Mouse (Mus musculus) limb, embryonic 14.5 days (tissue): ENCODE data around the gene Plxna4. TPM values are rescaled to one million over a fixed set of nuclear protein-coding genes. Genes with fewer than 3 reads are reported as not detected.

Experiments
- ATAC-seq: fragments of 200-750 bp; cut with Nextera tagmentation; 2 replicates; pipeline ENCODE4 v1.8.0; 2017; ENCODE audit warnings: low read depth, moderate number of reproducible peaks, moderate TSS enrichment; ENCODE audit not compliant: low FRiP score
- DNase-seq: peaks from one replicate; pipeline ENCODE4 v3.0.0-alpha.2; 2015; ENCODE audit warnings: low spot score
- H3K27ac ChIP-seq: fragments of 300-500 bp; sonication (generic); replicated peaks from 2 replicates; pipeline ENCODE4 v1.5.1; 2014; ENCODE audit warnings: low read depth, mild to moderate bottlenecking, low read length, moderate library complexity, mixed read lengths
- H3K27me3 ChIP-seq: fragments of 300-500 bp; sonication (generic); 2 replicates; pipeline ENCODE4 v1.6.1; 2014; ENCODE audit warnings: low read length, mixed read lengths; ENCODE audit not compliant: control insufficient read depth, insufficient read depth
- H3K36me3 ChIP-seq: fragments of 300-500 bp; sonication (generic); 2 replicates; pipeline ENCODE4 v1.6.1; 2014; ENCODE audit warnings: mild to moderate bottlenecking, low read length, moderate library complexity, mixed read lengths; ENCODE audit not compliant: control insufficient read depth, insufficient read depth
- H3K4me1 ChIP-seq: fragments of 300-500 bp; sonication (generic); 2 replicates; pipeline ENCODE4 v1.6.1; 2014; ENCODE audit warnings: antibody characterized with exemption, low read length, mixed read lengths; ENCODE audit not compliant: control insufficient read depth, insufficient read depth
- H3K4me2 ChIP-seq: fragments of 300-500 bp; sonication (generic); replicated peaks from 2 replicates; pipeline ENCODE4 v1.6.1; 2014; ENCODE audit warnings: low read depth, mild to moderate bottlenecking, low read length, moderate library complexity; ENCODE audit not compliant: severe bottlenecking
- H3K4me3 ChIP-seq: fragments of 300-500 bp; sonication (generic); replicated peaks from 2 replicates; pipeline ENCODE4 v1.5.1; 2014; ENCODE audit warnings: low read length
- H3K9ac ChIP-seq: fragments of 300-500 bp; sonication (generic); 2 replicates; pipeline ENCODE4 v1.6.1; 2014; ENCODE audit warnings: mild to moderate bottlenecking, low read depth, low read length, moderate library complexity; ENCODE audit not compliant: severe bottlenecking
- H3K9me3 ChIP-seq: fragments of 300-500 bp; sonication (generic); 2 replicates; pipeline ENCODE4 v1.6.1; 2016; ENCODE audit warnings: low read length; ENCODE audit not compliant: control insufficient read depth
- POLR2A ChIP-seq: fragments of 200-500 bp; IDR thresholded peaks from 2 replicates; pipeline ENCODE4 v1.8.0; 2012; ENCODE audit warnings: inconsistent platforms, mild to moderate bottlenecking, moderate library complexity, borderline replicate concordance; ENCODE audit not compliant: insufficient read depth, insufficient read length; ENCODE audit errors: extremely low read depth
- WGBS: fragments of 180-500 bp; shearing (Covaris S2); extraction: QIAGEN DNeasy Blood & Tissue Kit; methylation state at CpG from one replicate; pipeline ENCODE4 v1.1.7; 2014; 5-methylcytosine and 5-hydroxymethylcytosine counted together
- polyA plus RNA-seq, 2 experiments: library from polyadenylated mRNA; depleted of rRNA in 1 of 2; stranded (reverse) in 1 of 2; unstranded in 1 of 2; fragments of >200 nt; fragmentation: Nextera tagmentation in 1 of 2; extraction: Ambion mirVana in 1 of 2; gene quantifications; 2 replicates each; pipeline versions ENCODE4 v1.2.1 to v1.2.3; 2012 to 2014

The Plxna4 gene
- polyA plus RNA-seq, 2 experiments = 4.4 to 6.4 TPM

DNA sequence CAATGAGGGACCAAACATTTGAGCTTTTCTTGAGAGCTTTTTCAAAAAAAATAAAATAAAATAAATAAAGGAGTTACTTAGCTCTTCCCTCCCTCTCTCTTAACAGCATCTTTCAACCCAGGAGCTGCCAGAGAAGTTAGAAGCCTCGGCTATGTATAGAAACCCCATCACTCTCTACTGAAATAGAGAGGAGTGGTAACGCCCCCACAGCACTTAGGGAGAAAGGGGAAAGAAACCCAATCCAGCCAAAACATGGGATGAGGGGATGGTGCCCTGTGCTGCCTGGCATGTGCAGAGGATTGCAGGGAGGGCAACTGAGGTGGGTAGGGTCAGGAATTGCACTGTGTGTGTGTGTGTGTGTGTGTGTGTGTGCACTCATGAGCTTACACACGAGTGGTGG lies 228.3 kb downstream of the Plxna4 start:
- Histone ChIP-seq H3K4me1 (peaks cover 29% of the 10 kb centered on the region), H3K9ac (no peak overlapping the region), H3K9me3 (no peaks in the 10 kb centered on the region), H3K36me3 (no peaks in the 10 kb centered on the region), H3K27me3 (no peaks in the 10 kb centered on the region), H3K4me3 (no peak overlapping the region), H3K4me2 (no peak overlapping the region), H3K27ac (no peak overlapping the region)
- no peak for TF ChIP-seq POLR2A
- ATAC-seq (no peak), DNase-seq (no peak)
- WGBS = 23% methylated on average over 3 of the region's 3 CpGs

GRCm38 (mm10) chr6:32357497-32357896 lies 230.5 kb downstream of the Plxna4 start:
- TF ChIP-seq POLR2A = no peak
- no peak overlapping the region for H3K9ac ChIP-seq
- peaks cover 12% of the 10 kb centered on the region for H3K4me1 ChIP-seq
- no peak for ATAC-seq
- H3K4me2 ChIP-seq = no peak overlapping the region
- H3K27me3 ChIP-seq = no peaks in the 10 kb centered on the region
- DNase-seq = no peak
- no peaks in the 10 kb centered on the region for H3K36me3 ChIP-seq
- no peaks in the 10 kb centered on the region for H3K9me3 ChIP-seq
- WGBS = 73% methylated on average over 5 of the region's 5 CpGs
- no peak overlapping the region for H3K4me3 ChIP-seq
- no peak overlapping the region for H3K27ac ChIP-seq

GRCm38 (mm10) chr6:32355559-32355958 lies 232.4 kb downstream of the Plxna4 start:
- Histone ChIP-seq H3K36me3 (no peaks in the 10 kb centered on the region), H3K4me1 (peaks cover 8% of the 10 kb centered on the region), H3K27ac (no peak overlapping the region), H3K27me3 (no peaks in the 10 kb centered on the region), H3K9me3 (no peaks in the 10 kb centered on the region), H3K9ac (no peak overlapping the region), H3K4me3 (no peak overlapping the region), H3K4me2 (no peak overlapping the region)
- WGBS = 59% methylated on average over 4 of the region's 4 CpGs
- ATAC-seq = no peak
- DNase-seq = no peak
- TF ChIP-seq POLR2A = no peak

DNA sequence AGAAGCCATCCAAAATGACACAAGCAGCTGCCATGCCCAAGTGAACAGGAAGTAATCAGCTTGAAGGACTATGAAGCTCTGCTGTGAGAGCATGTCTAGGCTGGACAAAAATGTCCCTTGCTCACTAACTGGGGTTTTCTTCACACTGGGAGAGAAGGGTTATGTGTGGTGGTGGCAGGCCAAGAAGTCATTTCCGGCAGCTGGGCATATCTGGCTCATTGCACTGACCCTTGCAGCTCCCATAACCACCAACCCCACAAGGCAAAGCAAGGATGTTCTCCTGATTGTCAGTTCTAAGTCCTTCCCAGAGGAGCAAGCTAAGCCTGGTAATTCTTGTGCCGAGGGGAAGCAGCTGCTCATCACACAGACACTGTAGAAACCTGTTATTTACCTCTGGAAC lies 239.0 kb downstream of the Plxna4 start:
- H3K27me3 ChIP-seq = no peaks in the 10 kb centered on the region
- H3K27ac ChIP-seq = no peak overlapping the region
- H3K4me2 ChIP-seq = no peak overlapping the region
- H3K9ac ChIP-seq = no peak overlapping the region
- no peak for TF ChIP-seq POLR2A
- DNase-seq (no peak), ATAC-seq (no peak)
- H3K36me3 ChIP-seq = no peaks in the 10 kb centered on the region
- no peak overlapping the region for H3K4me3 ChIP-seq
- WGBS = 59% methylated on average over 2 of the region's 2 CpGs
- H3K4me1 ChIP-seq = peaks cover 3% of the 10 kb centered on the region; the same call in 1 of the 2 replicates
- H3K9me3 ChIP-seq = no peaks in the 10 kb centered on the region

GRCm38 (mm10) chr6:32348126-32348525 lies 239.9 kb downstream of the Plxna4 start:
- H3K4me3 ChIP-seq = no peak overlapping the region
- no peak for DNase-seq
- no peak overlapping the region for H3K4me2 ChIP-seq
- no peak for TF ChIP-seq POLR2A
- H3K9ac ChIP-seq = no peak overlapping the region
- H3K27me3 ChIP-seq = no peaks in the 10 kb centered on the region
- no peaks in the 10 kb centered on the region for H3K9me3 ChIP-seq
- H3K27ac ChIP-seq = no peak overlapping the region
- ATAC-seq = no peak
- H3K36me3 ChIP-seq = no peaks in the 10 kb centered on the region
- peaks cover 3% of the 10 kb centered on the region; the same call in 1 of the 2 replicates for H3K4me1 ChIP-seq
- 51% methylated on average over 6 of the region's 6 CpGs for WGBS

- no peak for ATAC-seq
Measured at GRCm38 (mm10) chr6:32346015-32346414, 242.0 kb downstream of the Plxna4 start.

More at GRCm38 (mm10) chr6:32346015-32346414, 242.0 kb downstream of the Plxna4 start:
- no peaks in the 10 kb centered on the region for H3K27me3 ChIP-seq
- H3K27ac ChIP-seq = no peak overlapping the region
- H3K4me1 ChIP-seq = peaks cover 7% of the 10 kb centered on the region; the same call in 1 of the 2 replicates
- no peaks in the 10 kb centered on the region for H3K9me3 ChIP-seq
- H3K4me3 ChIP-seq = no peak overlapping the region
- no peaks in the 10 kb centered on the region for H3K36me3 ChIP-seq
- no peak overlapping the region for H3K9ac ChIP-seq
- 83% methylated on average over 2 of the region's 2 CpGs for WGBS
- no peak overlapping the region for H3K4me2 ChIP-seq
- TF ChIP-seq POLR2A = no peak
- DNase-seq = no peak
